Mouse (Mus musculus) MEL (cell line): ENCODE measurements around the gene Sept9. TPM values are rescaled to one million over a fixed set of nuclear protein-coding genes. Genes with fewer than 3 reads are reported as not detected.
"Not testable (repeated sequence)": the region's sequence is repeated elsewhere in the genome, so short reads cannot be mapped to it uniquely, and the experiment has no call there.

Experiments used
- DNase-seq: peaks from one replicate; pipeline ENCODE4 v3.0.0; 2011; ENCODE audit warnings: low read depth, low spot score
- H3K27ac ChIP-seq: 2 replicates; pipeline ENCODE4 v1.5.1; 2012; ENCODE audit warnings: low read depth, mild to moderate bottlenecking, control low read depth, low read length, moderate library complexity; ENCODE audit not compliant: control insufficient read depth
- H3K27me3 ChIP-seq, 2 experiments: fragments of 150-350 bp in 1 of 2; sonication (generic) in 1 of 2; 2 replicates each; pipeline ENCODE4 v1.6.1; 2012; ENCODE audit warnings: low read length in 2 of 2, mild to moderate bottlenecking in 2 of 2, improper control_type of control experiment in 1 of 2, moderate library complexity in 1 of 2; ENCODE audit not compliant: insufficient read depth in 2 of 2, control insufficient read depth in 1 of 2
- H3K36me3 ChIP-seq, 2 experiments: 2 replicates each; pipeline ENCODE4 v1.6.1; 2012 to 2014; ENCODE audit warnings: low read length in 2 of 2, improper control_type of control experiment in 1 of 2, inconsistent platforms in 1 of 2, mild to moderate bottlenecking in 1 of 2; ENCODE audit not compliant: insufficient read depth in 2 of 2, control insufficient read depth in 1 of 2
- H3K4me1 ChIP-seq, 2 experiments: fragments of 150-350 bp in 1 of 2; sonication (generic) in 1 of 2; 2 replicates each; pipeline ENCODE4 v1.6.1; 2012; ENCODE audit warnings: low read length in 2 of 2, improper control_type of control experiment in 1 of 2, mild to moderate bottlenecking in 1 of 2; ENCODE audit not compliant: insufficient read depth in 2 of 2, control insufficient read depth in 1 of 2
- H3K4me3 ChIP-seq, 2 experiments: fragments of 150-350 bp in 1 of 2; sonication (generic) in 1 of 2; 2 replicates each; pipeline ENCODE4 v1.5.1; 2012; ENCODE audit warnings: low read depth in 2 of 2, low read length in 2 of 2, mild to moderate bottlenecking in 2 of 2, moderate library complexity in 2 of 2, control low read depth in 1 of 2, improper control_type of control experiment in 1 of 2; ENCODE audit not compliant: control insufficient read depth in 1 of 2, insufficient read depth in 1 of 2
- H3K79me2 ChIP-seq: 2 replicates; pipeline ENCODE4 v1.6.1; 2012; ENCODE audit warnings: mild to moderate bottlenecking, low read length, moderate library complexity; ENCODE audit not compliant: control insufficient read depth, poor library complexity, insufficient read depth
- H3K9ac ChIP-seq: 2 replicates; pipeline ENCODE4 v1.6.1; 2012; ENCODE audit warnings: low read depth, mild to moderate bottlenecking, control low read depth, low read length, moderate library complexity; ENCODE audit not compliant: control insufficient read depth, poor library complexity, severe bottlenecking
- H3K9me3 ChIP-seq: fragments of 150-350 bp; sonication (generic); replicated peaks from 2 replicates; pipeline ENCODE4 v1.6.1; 2012; ENCODE audit warnings: mild to moderate bottlenecking, low read length, improper control_type of control experiment, moderate library complexity; ENCODE audit not compliant: insufficient read depth
- BHLHE40 ChIP-seq: IDR thresholded peaks from 2 replicates; pipeline ENCODE4 v1.6.1; 2012; ENCODE audit warnings: low read depth, mild to moderate bottlenecking, inconsistent platforms, low read length, improper control_type of control experiment, borderline replicate concordance
- CTCF ChIP-seq, 3 experiments: IDR thresholded peaks in 2 of 3; conservative IDR thresholded peaks in 1 of 3; 2 replicates each; pipeline ENCODE4 v1.5.1; 2011 to 2012; ENCODE audit warnings: low read length in 3 of 3, low read depth in 2 of 3, mild to moderate bottlenecking in 2 of 3, improper control_type of control experiment in 1 of 3, inconsistent platforms in 1 of 3, mixed read lengths in 1 of 3, moderate library complexity in 1 of 3; ENCODE audit not compliant: control insufficient read depth in 1 of 3, insufficient read depth in 1 of 3, poor library complexity in 1 of 3, severe bottlenecking in 1 of 3
- E2F4 ChIP-seq: IDR thresholded peaks from 2 replicates; pipeline ENCODE4 v1.6.1; 2011; ENCODE audit warnings: low read depth, low read length, improper control_type of control experiment, borderline replicate concordance
- EP300 ChIP-seq, 2 experiments: IDR thresholded peaks; 2 replicates each; pipeline ENCODE4 v1.6.1; 2011; ENCODE audit warnings: improper control_type of control experiment in 2 of 2, low read length in 2 of 2, low read depth in 1 of 2, mild to moderate bottlenecking in 1 of 2
- JUND ChIP-seq: IDR thresholded peaks from 2 replicates; pipeline ENCODE4 v1.6.1; 2011; ENCODE audit warnings: low read depth, mild to moderate bottlenecking, improper control_type of control experiment, low read length
- MAX ChIP-seq: IDR thresholded peaks from 2 replicates; pipeline ENCODE4 v1.6.1; 2011; ENCODE audit warnings: low read length, improper control_type of control experiment
- MEF2A ChIP-seq: IDR thresholded peaks from 2 replicates; pipeline ENCODE4 v1.6.1; 2014; ENCODE audit warnings: low read depth, mild to moderate bottlenecking, inconsistent platforms, low read length, improper control_type of control experiment; ENCODE audit not compliant: poor library complexity, insufficient replicate concordance, severe bottlenecking; ENCODE audit errors: extremely low read depth
- MYC ChIP-seq: IDR thresholded peaks from 2 replicates; pipeline ENCODE4 v1.6.1; 2011; ENCODE audit warnings: low read depth, mild to moderate bottlenecking, low read length, improper control_type of control experiment, moderate library complexity
- POLR2A ChIP-seq, 2 experiments: IDR thresholded peaks; 2 replicates each; pipeline ENCODE4 v1.6.1; 2011 to 2012; ENCODE audit warnings: low read length in 2 of 2, mild to moderate bottlenecking in 2 of 2, control low read depth in 1 of 2, improper control_type of control experiment in 1 of 2, low read depth in 1 of 2, moderate library complexity in 1 of 2; ENCODE audit not compliant: control insufficient read depth in 1 of 2, insufficient read depth in 1 of 2, poor library complexity in 1 of 2
- POLR2AphosphoS2 ChIP-seq: IDR thresholded peaks from 2 replicates; pipeline ENCODE4 v1.6.1; 2011; ENCODE audit warnings: low read length, improper control_type of control experiment
- RAD21 ChIP-seq: IDR thresholded peaks from 2 replicates; pipeline ENCODE4 v1.6.1; 2011; ENCODE audit warnings: mild to moderate bottlenecking, low read depth, low read length, improper control_type of control experiment
- SMC3 ChIP-seq: IDR thresholded peaks from 2 replicates; pipeline ENCODE4 v1.6.1; 2011; ENCODE audit warnings: low read depth, low read length, improper control_type of control experiment
- TCF12 ChIP-seq: IDR thresholded peaks from 2 replicates; pipeline ENCODE4 v1.6.1; 2014; ENCODE audit warnings: low read depth, mild to moderate bottlenecking, inconsistent platforms, low read length, improper control_type of control experiment, moderate library complexity
- USF1 ChIP-seq: IDR thresholded peaks from 2 replicates; pipeline ENCODE4 v1.6.1; 2014; ENCODE audit warnings: low read depth, mild to moderate bottlenecking, inconsistent platforms, low read length, improper control_type of control experiment, moderate library complexity
- ZKSCAN1 ChIP-seq: IDR thresholded peaks from 2 replicates; pipeline ENCODE4 v1.6.1; 2012; ENCODE audit warnings: low read depth, mild to moderate bottlenecking, inconsistent platforms, low read length, improper control_type of control experiment, moderate library complexity
- ZMIZ1 ChIP-seq: IDR thresholded peaks from 2 replicates; pipeline ENCODE4 v1.6.1; 2012; ENCODE audit warnings: low read depth, mild to moderate bottlenecking, inconsistent platforms, low read length, improper control_type of control experiment, moderate library complexity
- ZNF384 ChIP-seq: IDR thresholded peaks from 2 replicates; pipeline ENCODE4 v1.6.1; 2012; ENCODE audit warnings: low read depth, mild to moderate bottlenecking, inconsistent platforms, low read length, improper control_type of control experiment
- polyA plus RNA-seq, 2 experiments: library from polyadenylated mRNA; stranded (reverse) in 1 of 2; unstranded in 1 of 2; fragments of >175 nt in 1 of 2; fragments of >200 nt in 1 of 2; gene quantifications; 2 replicates each; pipeline versions ENCODE4 v1.2.1 to v1.2.4; 2012; ENCODE audit warnings: low replicate concordance in 2 of 2, low read depth in 1 of 2; ENCODE audit not compliant: insufficient read length in 2 of 2, insufficient read depth in 1 of 2, missing spikeins in 1 of 2
- total RNA-seq: library from RNA; depleted of rRNA; stranded (reverse); fragments of 300-350 nt; gene quantifications from 2 replicates; pipeline ENCODE4 v1.2.3, GENCODE M21; 2012

Gene Sept9
- total and polyA plus RNA-seq, 3 experiments = 49.7 to 196 (median 163) TPM

DNA sequence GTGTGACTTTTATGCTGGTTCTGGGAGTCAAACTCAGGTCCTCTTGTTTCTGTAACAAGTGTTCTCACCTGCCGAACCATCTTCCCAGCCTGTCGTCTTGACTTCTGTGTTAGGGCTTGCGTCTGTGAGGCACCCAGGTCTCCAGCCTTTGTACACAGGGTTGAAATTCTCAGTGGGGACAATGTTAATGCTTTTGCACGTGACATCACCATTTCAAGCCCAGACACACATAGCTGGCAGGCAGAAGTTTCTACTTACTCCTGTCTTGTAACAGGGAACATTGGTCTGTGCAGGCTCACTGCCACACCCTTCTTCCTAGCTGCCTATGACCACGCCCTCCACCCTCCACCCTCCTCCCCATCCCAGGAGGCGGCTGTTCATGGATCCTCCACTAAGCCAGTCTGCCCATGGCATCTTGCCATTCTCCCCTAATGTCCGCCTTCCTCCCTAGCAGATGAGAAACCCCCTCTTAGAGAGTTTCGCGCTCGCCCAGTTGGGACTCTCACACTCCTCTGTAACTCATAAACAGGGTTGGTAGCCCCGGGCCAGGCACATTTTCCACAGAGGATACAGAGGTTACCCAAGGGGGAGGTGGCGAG lies 124.6 kb downstream of the Sept9 start (continued):
- TF ChIP-seq EP300 (IDR thresholded peaks at IDR 0.05; ENCODE audit: low read depth in 1 of 2, low read length in 2 of 2) = 0 out of 4 replicates have a peak, but pooled peaks of 1 of the 2 experiments have one; percentile 18
- TF ChIP-seq E2F4 = no peak
- 0 out of 2 replicates have a peak, but pooled peaks have one; percentile 25 for TF ChIP-seq MAX
- no peak for TF ChIP-seq ZKSCAN1
- peak; percentile 16; the same call in 1 of the 2 replicates for TF ChIP-seq USF1
- TF ChIP-seq MEF2A = no peak
- no peak for TF ChIP-seq POLR2A (IDR thresholded peaks at IDR 0.05; ENCODE audit: control insufficient read depth in 1 of 2, insufficient read depth in 1 of 2, low read depth in 1 of 2, low read length in 2 of 2, poor library complexity in 1 of 2)
- no peak for TF ChIP-seq CTCF (IDR thresholded peaks at IDR 0.05 in 2 of 3, conservative IDR thresholded peaks at IDR 0.05 in 1 of 3; ENCODE audit: control insufficient read depth in 1 of 3, insufficient read depth in 1 of 3, low read depth in 2 of 3, low read length in 3 of 3, poor library complexity in 1 of 3, severe bottlenecking in 1 of 3)
- no peak; the same call in 1 of the 2 replicates for TF ChIP-seq MYC
- TF ChIP-seq POLR2AphosphoS2 = no peak

DNA sequence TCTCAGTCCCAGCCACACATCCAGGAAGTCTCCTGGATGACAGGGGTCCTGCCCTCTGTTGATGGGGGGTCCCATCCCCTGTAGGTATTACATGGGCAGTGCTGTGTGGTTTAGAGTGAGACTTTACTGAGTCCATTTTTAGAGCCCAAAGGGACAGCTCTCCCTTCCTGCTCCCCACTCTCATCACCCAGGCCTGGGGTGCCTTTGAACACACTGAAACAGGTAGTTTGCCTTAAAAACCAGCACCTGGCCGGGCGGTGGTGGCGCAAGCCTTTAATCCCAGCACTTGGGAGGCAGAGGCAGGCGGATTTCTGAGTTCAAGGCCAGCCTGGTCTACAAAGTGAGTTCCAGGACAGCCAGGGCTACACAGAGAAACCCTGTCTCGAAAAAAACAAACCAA lies 125.3 kb downstream of the Sept9 start:
- Histone ChIP-seq H3K9ac (peak overlapping the region; percentile 9), H3K4me1 (peaks cover 38 to 70% of the 10 kb centered on the region in 2 experiments), H3K27ac (peak overlapping the region; percentile 93), H3K36me3 (peaks cover 0 to 54% of the 10 kb centered on the region in 2 experiments; a peak in 2 of 4 replicates)
- H3K9me3 ChIP-seq, H3K27me3 ChIP-seq, H3K79me2 ChIP-seq, H3K4me3 ChIP-seq, DNase-seq: not testable (repeated sequence)

DNA sequence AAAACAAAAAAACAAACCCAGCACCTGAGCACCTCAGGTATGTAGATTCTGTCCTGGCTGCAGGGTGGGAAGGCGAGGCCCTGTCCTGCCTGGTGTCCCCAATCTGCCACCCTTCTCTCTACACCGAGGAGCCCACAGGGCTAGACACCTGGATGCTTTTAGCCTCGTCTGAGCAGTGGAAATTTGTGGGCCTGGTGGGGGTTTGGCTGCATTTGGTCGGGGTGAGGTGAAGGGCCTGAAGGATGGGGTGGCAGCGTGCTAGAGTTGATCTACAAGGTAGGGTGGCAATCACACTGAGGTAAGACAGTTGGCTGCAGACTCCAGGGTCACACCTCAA lies 125.6 kb downstream of the Sept9 start:
- H3K9me3 ChIP-seq = no peaks in the 10 kb centered on the region
- TF ChIP-seq RAD21 = no peak
- TF ChIP-seq ZNF384 = no peak
- TF ChIP-seq MEF2A = 0 out of 2 replicates have a peak, but pooled peaks have one; percentile 35
- TF ChIP-seq JUND = 0 out of 2 replicates have a peak, but pooled peaks have one; percentile 32
- TF ChIP-seq MAX = no peak
- no peak for TF ChIP-seq TCF12
- TF ChIP-seq BHLHE40 = 0 out of 2 replicates have a peak, but pooled peaks have one; percentile 5
- TF ChIP-seq MYC = no peak
- TF ChIP-seq ZMIZ1 = no peak
- peak; percentile 10; the same call in 1 of the 2 replicates for TF ChIP-seq ZKSCAN1
- no peak for TF ChIP-seq POLR2A (IDR thresholded peaks at IDR 0.05; ENCODE audit: control insufficient read depth in 1 of 2, insufficient read depth in 1 of 2, low read depth in 1 of 2, low read length in 2 of 2, poor library complexity in 1 of 2)
- 0 out of 2 replicates have a peak, but pooled peaks have one; percentile 7 for TF ChIP-seq SMC3
- TF ChIP-seq E2F4 = no peak
- TF ChIP-seq, all 39 proteins: peak for 5
- Histone ChIP-seq H3K27ac (peak overlapping the region; percentile 93), H3K9ac (peak overlapping the region; percentile 63), H3K4me1 (peaks cover 38 to 72% of the 10 kb centered on the region in 2 experiments), H3K79me2 (peaks cover 4% of the 10 kb centered on the region), H3K27me3 (no peaks in the 10 kb centered on the region), H3K4me3 (no peak overlapping the region; a peak in 1 of 4 replicates), H3K36me3 (peaks cover 0 to 57% of the 10 kb centered on the region in 2 experiments; a peak in 2 of 4 replicates)
- DNase-seq = no peak
